Mouse (Mus musculus): ENCODE data around the gene Usp35.

- no peak for TF ChIP-seq CTCF (IDR thresholded peaks at IDR 0.05; ENCODE audit: extremely low read depth, insufficient read length, insufficient replicate concordance, low read depth, low read length)
- no peak for TF ChIP-seq POLR2A (IDR thresholded peaks at IDR 0.05; ENCODE audit: low read depth, low read length)
Measured at GRCm38 (mm10) chr7:97317706-97318105, 14.1 kb downstream of the Usp35 start.

Measured in small intestine, adult 2 months (tissue).